Mouse (Mus musculus): ENCODE measurements around the gene Asb18. TPM values are rescaled to one million over a fixed set of nuclear protein-coding genes. Genes with fewer than 3 reads are reported as not detected.

The Asb18 gene
- total and polyA plus RNA-seq, 3 experiments, result not detected

DNA sequence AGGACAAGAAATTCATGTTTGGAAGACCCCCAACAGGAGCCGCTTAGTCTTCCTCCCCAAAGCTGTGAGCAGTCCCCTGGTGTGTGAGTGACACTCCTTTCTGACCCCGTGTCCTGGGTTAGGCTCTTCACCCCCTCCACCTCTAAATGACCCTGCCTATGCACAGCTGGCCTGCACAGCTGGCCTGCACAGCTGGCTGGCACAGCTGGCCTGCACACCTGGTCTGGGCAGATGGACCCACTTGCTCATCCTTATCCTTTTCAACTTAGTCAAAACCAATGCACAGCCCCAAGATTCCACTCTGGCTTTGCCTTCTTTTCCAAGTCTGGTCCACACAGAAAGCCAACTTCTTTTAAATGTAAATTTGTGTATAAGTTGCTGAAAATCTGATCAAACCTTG lies 15.8 kb downstream of the Asb18 start:
- no peak for TF ChIP-seq NRF1 (IDR thresholded peaks at IDR 0.05; ENCODE audit: insufficient read depth, low read depth, low read length, poor library complexity, severe bottlenecking)
- no peak for TF ChIP-seq MYC (IDR thresholded peaks at IDR 0.05; ENCODE audit: low read depth, low read length)
- TF ChIP-seq MYB (IDR thresholded peaks at IDR 0.05; ENCODE audit: low read depth, low read length), result no peak
- TF ChIP-seq SIN3A (IDR thresholded peaks at IDR 0.05; ENCODE audit: low read length), result no peak
- TF ChIP-seq ELF1 (IDR thresholded peaks at IDR 0.05; ENCODE audit: low read depth, low read length), result no peak
- TF ChIP-seq CHD2 (IDR thresholded peaks at IDR 0.05; ENCODE audit: low read length), result no peak
- TF ChIP-seq RAD21 (IDR thresholded peaks at IDR 0.05; ENCODE audit: low read depth, low read length), result no peak
- no peak for TF ChIP-seq ETS1 (IDR thresholded peaks at IDR 0.05; ENCODE audit: low read depth, low read length)
- TF ChIP-seq TBP (IDR thresholded peaks at IDR 0.05; ENCODE audit: low read depth, low read length), result no peak
- TF ChIP-seq GABPA (IDR thresholded peaks at IDR 0.05; ENCODE audit: low read depth, low read length), result no peak
- TF ChIP-seq ZC3H11A (IDR thresholded peaks at IDR 0.05; ENCODE audit: low read depth, low read length), result no peak
- no peak for TF ChIP-seq UBTF (IDR thresholded peaks at IDR 0.05; ENCODE audit: borderline replicate concordance, insufficient read depth, low read depth, low read length)
- no peak for TF ChIP-seq SMC3 (IDR thresholded peaks at IDR 0.05; ENCODE audit: low read depth, low read length)
- TF ChIP-seq GATA1 (IDR thresholded peaks at IDR 0.05; ENCODE audit: low read depth, low read length), result no peak
- no peak for TF ChIP-seq RCOR1 (IDR thresholded peaks at IDR 0.05; ENCODE audit: low read depth, low read length)
- TF ChIP-seq E2F4 (IDR thresholded peaks at IDR 0.05; ENCODE audit: borderline replicate concordance, low read depth, low read length), result no peak
- TF ChIP-seq MEF2A (IDR thresholded peaks at IDR 0.05; ENCODE audit: extremely low read depth, insufficient replicate concordance, low read depth, low read length, poor library complexity, severe bottlenecking), result no peak
- TF ChIP-seq ZMIZ1 (IDR thresholded peaks at IDR 0.05; ENCODE audit: low read depth, low read length), result no peak
- no peak for TF ChIP-seq CTCF (IDR thresholded peaks at IDR 0.05 in 2 of 3, conservative IDR thresholded peaks at IDR 0.05 in 1 of 3; ENCODE audit: control insufficient read depth in 1 of 3, insufficient read depth in 1 of 3, low read depth in 2 of 3, low read length in 3 of 3, poor library complexity in 1 of 3, severe bottlenecking in 1 of 3)

DNA sequence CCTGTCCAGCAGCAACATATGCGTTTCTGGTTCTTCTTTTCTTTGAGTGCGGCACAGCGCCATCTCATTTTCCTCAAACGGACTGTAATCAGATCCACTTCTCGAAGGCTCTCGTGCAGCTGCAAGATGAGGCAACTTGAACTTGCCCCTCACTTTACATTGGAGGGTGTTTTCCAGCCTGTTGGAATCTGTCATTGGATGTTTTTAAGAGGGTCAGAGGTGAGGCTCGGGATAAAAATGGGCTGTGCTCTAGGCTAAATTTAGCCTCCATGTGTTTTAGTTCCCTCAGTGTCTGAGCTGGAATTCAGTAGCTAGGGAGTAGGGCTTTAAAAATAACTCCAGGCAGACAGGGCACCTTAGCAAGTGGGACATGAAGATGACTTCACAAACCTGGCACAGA lies 16.4 kb downstream of the Asb18 start:
- H3K4me1 ChIP-seq (ENCODE audit: control insufficient read depth in 1 of 2, insufficient read depth in 2 of 2, low read length in 2 of 2), result no peaks in the 10 kb centered on the region
- H3K9me3 ChIP-seq (replicated peaks; ENCODE audit: insufficient read depth, low read length), result no peaks in the 10 kb centered on the region
- no peak overlapping the region for H3K27ac ChIP-seq (ENCODE audit: control insufficient read depth, low read depth, low read length)
- TF ChIP-seq BHLHE40 (IDR thresholded peaks at IDR 0.05; ENCODE audit: borderline replicate concordance, low read depth, low read length), result no peak
- no peak for TF ChIP-seq HCFC1 (IDR thresholded peaks at IDR 0.05; ENCODE audit: low read depth, low read length)
- no peak for TF ChIP-seq MAX (IDR thresholded peaks at IDR 0.05; ENCODE audit: low read length)
- no peak for TF ChIP-seq EP300 (IDR thresholded peaks at IDR 0.05; ENCODE audit: low read depth in 1 of 2, low read length in 2 of 2)
- no peak for TF ChIP-seq CHD2 (IDR thresholded peaks at IDR 0.05; ENCODE audit: low read length)
- TF ChIP-seq ETS1 (IDR thresholded peaks at IDR 0.05; ENCODE audit: low read depth, low read length), result no peak
- TF ChIP-seq MYB (IDR thresholded peaks at IDR 0.05; ENCODE audit: low read depth, low read length), result no peak
- TF ChIP-seq TBP (IDR thresholded peaks at IDR 0.05; ENCODE audit: low read depth, low read length), result no peak
- no peak for TF ChIP-seq USF1 (IDR thresholded peaks at IDR 0.05; ENCODE audit: low read depth, low read length)
- no peak for TF ChIP-seq ZNF384 (IDR thresholded peaks at IDR 0.05; ENCODE audit: low read depth, low read length)
- TF ChIP-seq SIN3A (IDR thresholded peaks at IDR 0.05; ENCODE audit: low read length), result no peak
- no peak for TF ChIP-seq JUND (IDR thresholded peaks at IDR 0.05; ENCODE audit: low read depth, low read length)
- no peak for TF ChIP-seq POLR2A (IDR thresholded peaks at IDR 0.05; ENCODE audit: control insufficient read depth in 1 of 2, insufficient read depth in 1 of 2, low read depth in 1 of 2, low read length in 2 of 2, poor library complexity in 1 of 2)
- no peak for TF ChIP-seq MAFK (IDR thresholded peaks at IDR 0.05; ENCODE audit: borderline replicate concordance, low read depth, low read length)
- no peak for TF ChIP-seq ZC3H11A (IDR thresholded peaks at IDR 0.05; ENCODE audit: low read depth, low read length)
- H3K4me3 ChIP-seq (ENCODE audit: control insufficient read depth in 1 of 2, insufficient read depth in 1 of 2, low read depth in 2 of 2, low read length in 2 of 2), result no peak overlapping the region
- no peak overlapping the region for H3K9ac ChIP-seq (ENCODE audit: control insufficient read depth, low read depth, low read length, poor library complexity, severe bottlenecking)
- DNase-seq (ENCODE audit: low read depth, low spot score), result no peak
- H3K36me3 ChIP-seq (ENCODE audit: control insufficient read depth in 1 of 2, insufficient read depth in 2 of 2, low read length in 2 of 2), result no peaks in the 10 kb centered on the region
- no peaks in the 10 kb centered on the region for H3K27me3 ChIP-seq (ENCODE audit: control insufficient read depth in 1 of 2, insufficient read depth in 2 of 2, low read length in 2 of 2)
- no peaks in the 10 kb centered on the region for H3K79me2 ChIP-seq (ENCODE audit: control insufficient read depth, insufficient read depth, low read length, poor library complexity)

More for the DNA sequence above, 15.8 kb downstream of the Asb18 start:
- DNase-seq (ENCODE audit: low read depth, low spot score), result no peak
- no peak overlapping the region for H3K9ac ChIP-seq (ENCODE audit: control insufficient read depth, low read depth, low read length, poor library complexity, severe bottlenecking)
- no peak overlapping the region for H3K27ac ChIP-seq (ENCODE audit: control insufficient read depth, low read depth, low read length)
- H3K4me3 ChIP-seq (ENCODE audit: control insufficient read depth in 1 of 2, insufficient read depth in 1 of 2, low read depth in 2 of 2, low read length in 2 of 2), result no peak overlapping the region
- H3K9me3 ChIP-seq (replicated peaks; ENCODE audit: insufficient read depth, low read length), result no peaks in the 10 kb centered on the region
- no peaks in the 10 kb centered on the region for H3K4me1 ChIP-seq (ENCODE audit: control insufficient read depth in 1 of 2, insufficient read depth in 2 of 2, low read length in 2 of 2)
- H3K79me2 ChIP-seq (ENCODE audit: control insufficient read depth, insufficient read depth, low read length, poor library complexity), result no peaks in the 10 kb centered on the region
- H3K27me3 ChIP-seq (ENCODE audit: control insufficient read depth in 1 of 2, insufficient read depth in 2 of 2, low read length in 2 of 2), result no peaks in the 10 kb centered on the region
- H3K36me3 ChIP-seq (ENCODE audit: control insufficient read depth in 1 of 2, insufficient read depth in 2 of 2, low read length in 2 of 2), result no peaks in the 10 kb centered on the region
